ENCODE assay signal across 8 mouse cellular contexts in genomic region chr4:145214786-145215174, GRCm38 (mm10). TPM values are rescaled to one million over a fixed set of nuclear protein-coding genes. Genes with fewer than 3 reads are reported as not detected.
DNase-seq lines count a peak whose midpoint lies in the region; ATAC-seq and TF ChIP-seq lines count a peak whose summit lies in the region.

No protein-coding gene starts in this region.

- no peak for TF ChIP-seq POLR2A in myocyte (IDR thresholded peaks at IDR 0.05; ENCODE audit: insufficient read length, low read depth)

- H3K9me3 ChIP-seq in limb, embryonic 11.5 days (ENCODE audit: control insufficient read depth, low read length), result no peaks in the 10 kb centered on the region
- no peaks in the 10 kb centered on the region for H3K9me3 ChIP-seq in limb, embryonic 10.5 days (replicated peaks)
- no peaks in the 10 kb centered on the region for H3K9me3 ChIP-seq in embryonic facial prominence, embryonic 14.5 days (ENCODE audit: control insufficient read depth, low read length)
- H3K9me3 ChIP-seq in hindbrain, embryonic 14.5 days (ENCODE audit: control insufficient read depth, low read length), result no peaks in the 10 kb centered on the region

- no peak overlapping the region for H3K4me2 ChIP-seq in limb, embryonic 11.5 days (ENCODE audit: low read depth, severe bottlenecking)
- no peak overlapping the region for H3K4me2 ChIP-seq in embryonic facial prominence, embryonic 14.5 days (ENCODE audit: low read depth, low read length)
- no peak overlapping the region for H3K4me2 ChIP-seq in hindbrain, embryonic 14.5 days (replicated peaks)
- H3K4me2 ChIP-seq in myocyte (ENCODE audit: low read depth), result peak overlapping the region; percentile 42

- H3K4me1 ChIP-seq in limb, embryonic 11.5 days (ENCODE audit: control insufficient read depth, insufficient read depth, low read length), result peaks cover under 1% of the 10 kb centered on the region; the same call in 1 of the 2 replicates
- peaks cover 14% of the 10 kb centered on the region for H3K4me1 ChIP-seq in limb, embryonic 10.5 days
- H3K4me1 ChIP-seq in embryonic facial prominence, embryonic 14.5 days (ENCODE audit: control insufficient read depth, insufficient read depth, low read length), result no peaks in the 10 kb centered on the region
- H3K4me1 ChIP-seq in hindbrain, embryonic 14.5 days (replicated peaks; ENCODE audit: control insufficient read depth, insufficient read depth, low read length), result peaks cover 10% of the 10 kb centered on the region

- 62% methylated on average over 6 of the region's 6 CpGs for WGBS in limb, embryonic 11.5 days
- WGBS in limb, embryonic 10.5 days, result 57% methylated on average over 6 of the region's 6 CpGs
- 49% methylated on average over 6 of the region's 6 CpGs for WGBS in embryonic facial prominence, embryonic 14.5 days
- 52% methylated on average over 6 of the region's 6 CpGs for WGBS in hindbrain, embryonic 14.5 days

- DNase-seq in limb, embryonic 11.5 days (ENCODE audit: low spot score), result no peak
- DNase-seq in limb, embryonic 10.5 days (ENCODE audit: low spot score), result no peak
- no peak for DNase-seq in embryonic facial prominence, embryonic 14.5 days (ENCODE audit: low spot score)
- no peak for DNase-seq in hindbrain, embryonic 14.5 days (ENCODE audit: low spot score)
- DNase-seq in gastrocnemius, postnatal 10 days, result no peak
- no peak for DNase-seq in right cerebral cortex, postnatal 10 days (ENCODE audit: low spot score in 2 of 2)
- no peak for DNase-seq in thymus, adult 18-20 months

- no peaks in the 10 kb centered on the region for H3K36me3 ChIP-seq in limb, embryonic 11.5 days (ENCODE audit: control insufficient read depth, insufficient read depth, low read length)
- no peaks in the 10 kb centered on the region for H3K36me3 ChIP-seq in limb, embryonic 10.5 days
- H3K36me3 ChIP-seq in embryonic facial prominence, embryonic 14.5 days (ENCODE audit: control insufficient read depth, insufficient read depth, low read length), result no peaks in the 10 kb centered on the region
- H3K36me3 ChIP-seq in hindbrain, embryonic 14.5 days (replicated peaks; ENCODE audit: control insufficient read depth, insufficient read depth), result no peaks in the 10 kb centered on the region
- peaks cover 4% of the 10 kb centered on the region for H3K36me3 ChIP-seq in myocyte (ENCODE audit: control insufficient read depth, insufficient read depth)

- H3K27me3 ChIP-seq in limb, embryonic 11.5 days (ENCODE audit: control insufficient read depth, insufficient read depth, low read length), result no peaks in the 10 kb centered on the region
- no peaks in the 10 kb centered on the region for H3K27me3 ChIP-seq in limb, embryonic 10.5 days (ENCODE audit: low read depth, poor library complexity, severe bottlenecking)
- no peaks in the 10 kb centered on the region for H3K27me3 ChIP-seq in embryonic facial prominence, embryonic 14.5 days (replicated peaks; ENCODE audit: control insufficient read depth, insufficient read depth, low read length)
- no peaks in the 10 kb centered on the region for H3K27me3 ChIP-seq in hindbrain, embryonic 14.5 days (ENCODE audit: control insufficient read depth, insufficient read depth, low read length)
- H3K27me3 ChIP-seq in myocyte (ENCODE audit: control insufficient read depth, insufficient read depth, insufficient read length), result no peaks in the 10 kb centered on the region

- no peak overlapping the region for H3K27ac ChIP-seq in limb, embryonic 11.5 days (replicated peaks; ENCODE audit: low read depth, low read length)
- no peak overlapping the region for H3K27ac ChIP-seq in limb, embryonic 10.5 days
- H3K27ac ChIP-seq in embryonic facial prominence, embryonic 14.5 days (replicated peaks; ENCODE audit: low read depth, low read length), result no peak overlapping the region
- peak overlapping the region; percentile 26; the same call in 1 of the 2 replicates for H3K27ac ChIP-seq in hindbrain, embryonic 14.5 days

- ATAC-seq in limb, embryonic 11.5 days (ENCODE audit: insufficient number of reproducible peaks, low FRiP score, low TSS enrichment, low read depth), result 0 out of 2 replicates have a peak, but pooled peaks have one; percentile 15
- peak; percentile 54; the same call in 1 of the 2 replicates for ATAC-seq in embryonic facial prominence, embryonic 14.5 days (ENCODE audit: low read depth)
- ATAC-seq in hindbrain, embryonic 14.5 days (ENCODE audit: low FRiP score), result peak; percentile 59; the same call in 1 of the 2 replicates

- no peaks in the 10 kb centered on the region for H3K79me2 ChIP-seq in myocyte (ENCODE audit: control insufficient read depth, insufficient read depth)

- no peak overlapping the region for H3K9ac ChIP-seq in limb, embryonic 11.5 days (ENCODE audit: low read length)
- H3K9ac ChIP-seq in embryonic facial prominence, embryonic 14.5 days (ENCODE audit: low read depth, low read length), result no peak overlapping the region
- no peak overlapping the region for H3K9ac ChIP-seq in hindbrain, embryonic 14.5 days

- no peak overlapping the region for H3ac ChIP-seq in myocyte (ENCODE audit: control insufficient read depth, insufficient read length)

- no peak overlapping the region for H3K4me3 ChIP-seq in limb, embryonic 11.5 days (ENCODE audit: low read depth, low read length)
- H3K4me3 ChIP-seq in limb, embryonic 10.5 days, result no peak overlapping the region
- no peak overlapping the region for H3K4me3 ChIP-seq in embryonic facial prominence, embryonic 14.5 days (ENCODE audit: low read depth, low read length)
- no peak overlapping the region for H3K4me3 ChIP-seq in hindbrain, embryonic 14.5 days (replicated peaks; ENCODE audit: low read length)
- no peak overlapping the region for H3K4me3 ChIP-seq in myocyte

TF ChIP-seq in myocyte, 11 proteins besides CTCF, POLR2A, EP300 and RAD21:
- peak; percentile 86; the same call in 1 of the 2 replicates for TF ChIP-seq CEBPB (IDR thresholded peaks at IDR 0.05; ENCODE audit: insufficient read depth, poor library complexity, severe bottlenecking)
- TF ChIP-seq MAX (IDR thresholded peaks at IDR 0.05; ENCODE audit: low read depth), result no peak
- peak in 1 of 3 experiments; percentile 57 for TF ChIP-seq MYOG (IDR thresholded peaks at IDR 0.05; ENCODE audit: control insufficient read depth in 1 of 3, insufficient read depth in 1 of 3, insufficient read length in 2 of 3, low read depth in 2 of 3)
- TF ChIP-seq E2F4 (IDR thresholded peaks at IDR 0.05; ENCODE audit: insufficient read depth), result no peak
- peak in 1 of 3 experiments; percentile 13 for TF ChIP-seq MYOD1 (IDR thresholded peaks at IDR 0.05; ENCODE audit: control insufficient read depth in 1 of 3, insufficient read length in 2 of 3, low read depth in 2 of 3)
- no peak for TF ChIP-seq TCF3 (IDR thresholded peaks at IDR 0.05; ENCODE audit: insufficient read length, low read depth)

RNA-seq across cellular contexts. Expression of gene Vps13d, which starts 20.0 kb away (rescaled TPM):
- polyA plus RNA-seq in limb, embryonic 11.5 days (2014; fragmentation: Nextera tagmentation; extraction: Ambion mirVana), result 11.8 and 14.2 TPM in 2 replicates
- polyA plus RNA-seq in limb, embryonic 10.5 days (2016; fragmentation: Nextera tagmentation; extraction: Ambion mirVana), result 6.3 and 8.7 TPM in 2 replicates
- polyA plus RNA-seq in embryonic facial prominence, embryonic 14.5 days (2014; fragmentation: Nextera tagmentation; extraction: Ambion mirVana), result 14.5 and 16.0 TPM in 2 replicates
- polyA plus RNA-seq in hindbrain, embryonic 14.5 days (2014; fragmentation: Nextera tagmentation; extraction: Ambion mirVana), result 12.1 and 12.7 TPM in 2 replicates
- 20.0 TPM for polyA plus RNA-seq in myocyte (2012; fragmentation: generic; extraction: Trizol)
- 10 to 100 TPM; 26.3 to 27.2 TPM for total RNA-seq in gastrocnemius, postnatal 10 days (2021)

RNA-seq across cellular contexts. Expression of gene Tnfrsf1b, which starts 31.9 kb away (rescaled TPM):
- 2.2 TPM in 2 replicates for polyA plus RNA-seq in limb, embryonic 11.5 days (2014; fragmentation: Nextera tagmentation; extraction: Ambion mirVana)
- polyA plus RNA-seq in limb, embryonic 10.5 days (2016; fragmentation: Nextera tagmentation; extraction: Ambion mirVana), result 1.9 and 2.1 TPM in 2 replicates
- 3.9 and 4.5 TPM in 2 replicates for polyA plus RNA-seq in embryonic facial prominence, embryonic 14.5 days (2014; fragmentation: Nextera tagmentation; extraction: Ambion mirVana)
- 4.4 and 4.7 TPM in 2 replicates for polyA plus RNA-seq in hindbrain, embryonic 14.5 days (2014; fragmentation: Nextera tagmentation; extraction: Ambion mirVana)
- polyA plus RNA-seq in myocyte (2012; fragmentation: generic; extraction: Trizol), result 9.7 TPM
- total RNA-seq in gastrocnemius, postnatal 10 days (2021), result 1 to 10 TPM; 4.4 to 5.8 TPM
